Mouse (Mus musculus) cerebellum, adult 11 months (tissue): Measurements from ENCODE around the gene Rdm1.
A peak's percentile ranks its signal among the peaks of the same experiment; 100 is the strongest.
"Not testable (repeated sequence)": the region's sequence is repeated elsewhere in the genome, so short reads cannot be mapped to it uniquely, and the experiment has no call there.

ENCODE experiments used
- DNase-seq: peaks from one replicate; pipeline ENCODE4 v3.0.0; 2022

Gene Rdm1

DNA sequence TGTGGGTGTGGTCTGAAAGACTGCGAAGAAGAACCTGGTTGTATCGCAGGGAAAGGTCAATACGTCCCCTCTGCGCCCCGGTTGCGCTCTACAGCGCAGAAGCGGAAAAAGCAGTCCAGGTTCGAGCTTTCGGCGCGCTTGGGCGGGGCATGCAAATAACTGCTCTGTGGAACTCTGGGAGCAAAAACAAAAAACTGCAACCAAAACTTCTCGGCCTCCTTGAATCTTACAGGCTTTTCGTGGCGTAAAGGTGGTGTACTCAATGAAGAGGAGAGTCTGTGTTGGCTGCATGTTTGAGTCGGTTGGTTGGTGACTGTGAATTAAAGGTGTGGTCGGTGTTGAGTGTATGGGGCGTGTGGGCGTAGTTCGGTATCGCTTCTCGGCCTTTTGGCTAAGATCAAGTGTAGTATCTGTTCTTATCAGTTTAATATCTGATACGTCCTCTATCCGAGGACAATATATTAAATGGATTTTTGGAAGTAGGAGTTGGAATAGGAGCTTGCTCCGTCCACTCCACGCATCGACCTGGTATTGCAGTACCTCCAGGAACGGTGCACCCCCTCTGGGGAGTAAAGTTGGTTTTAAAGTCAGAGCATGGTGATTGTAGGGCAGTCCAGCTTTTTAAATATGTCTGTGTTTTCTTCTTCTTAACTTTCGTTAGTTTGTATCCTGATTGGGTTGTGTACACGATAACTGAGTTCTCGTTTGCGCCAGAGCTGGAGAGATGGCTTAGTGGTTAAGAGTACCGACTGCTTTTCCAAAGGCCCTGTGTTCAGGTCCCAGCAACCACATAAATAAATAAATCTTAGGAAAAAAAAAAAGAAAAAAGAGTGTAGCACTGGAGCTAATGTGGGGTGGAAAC, at the start of gene Rdm1:
Gene Rdm1, plus strand, starts transcription at position 201 of the 862 bp plus-strand sequence.
- DNase-seq: peak; percentile 72

DNA sequence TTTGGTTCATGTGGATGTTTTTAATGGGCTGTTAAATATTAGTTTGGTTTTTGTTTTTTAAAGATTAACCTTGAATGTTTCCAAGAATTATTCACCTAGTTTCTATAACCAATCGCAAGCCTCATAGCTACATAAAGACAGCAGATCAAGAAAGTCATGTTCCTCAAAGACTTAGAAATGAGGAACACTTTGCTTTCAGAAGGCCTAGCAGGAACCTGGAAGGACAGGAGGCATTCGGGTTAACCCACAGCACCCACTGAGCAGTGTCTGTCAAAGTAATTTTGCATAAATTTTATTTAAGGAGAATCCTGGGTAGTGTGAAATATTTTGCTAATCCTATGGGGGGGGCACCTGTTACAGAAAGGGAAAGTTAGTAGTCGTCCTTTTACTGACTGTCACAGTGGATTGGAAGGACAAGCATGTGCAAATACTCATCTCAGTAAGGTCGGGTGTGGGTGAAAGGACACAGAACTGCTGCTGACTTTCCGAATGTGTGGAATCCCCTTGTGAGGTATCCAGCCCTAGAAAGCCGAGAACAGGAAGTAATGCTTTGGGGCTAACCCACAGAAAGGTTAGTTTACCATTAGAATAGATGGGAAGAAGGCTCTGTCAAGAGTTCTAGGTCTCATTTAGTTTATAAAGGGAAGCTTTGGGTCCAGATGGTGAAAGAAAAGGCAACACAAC, 45.8 kb upstream of the Rdm1 start:
- no peak for DNase-seq

DNA sequence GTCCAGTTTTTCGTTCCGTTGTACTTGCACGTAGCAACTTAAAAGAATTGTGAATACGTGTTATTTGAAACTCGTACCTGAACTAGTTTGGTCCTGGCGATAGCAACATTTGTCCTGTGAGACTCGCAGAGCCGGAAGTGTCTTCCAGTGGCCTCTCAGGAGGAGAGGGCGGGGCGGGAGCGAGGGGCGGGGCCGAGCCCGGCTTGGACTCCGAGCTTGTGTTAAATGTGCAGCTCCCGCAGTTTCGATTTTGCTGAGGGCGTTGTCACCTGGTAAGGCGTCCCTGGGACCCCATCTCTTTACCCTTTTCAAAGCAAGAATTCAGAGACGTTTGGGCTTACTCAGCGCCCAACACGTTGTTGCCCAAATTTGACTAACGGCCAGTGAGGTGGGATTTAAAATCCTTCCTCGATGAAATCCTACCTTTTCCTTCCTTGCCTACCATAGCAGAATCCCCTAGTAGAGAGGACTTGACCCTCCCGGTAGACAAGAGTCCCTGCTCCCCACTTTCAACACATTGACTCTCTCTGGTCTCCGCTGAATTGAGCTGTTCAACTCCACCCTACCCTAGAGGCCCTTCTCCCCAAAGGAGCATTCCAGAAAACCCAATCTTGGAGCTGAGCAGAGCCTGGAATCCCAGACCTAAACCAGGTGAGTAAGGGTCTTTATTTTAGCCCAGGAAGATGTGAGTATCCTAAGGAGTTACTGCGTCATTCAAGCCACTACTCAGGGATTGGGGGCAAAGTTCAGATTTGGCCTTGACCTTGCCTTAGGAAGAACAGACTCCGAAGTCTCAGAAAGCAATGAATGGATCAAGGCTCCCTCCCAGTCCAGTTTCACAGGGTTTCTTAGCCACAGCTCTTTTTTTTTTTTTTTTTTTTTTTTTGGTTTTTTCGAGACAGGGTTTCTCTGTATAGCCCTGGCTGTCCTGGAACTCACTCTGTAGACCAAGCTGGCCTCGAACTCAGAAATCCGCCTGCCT, 44.6 kb upstream of the Rdm1 start, which contains the start of gene Tmem106a:
Gene Tmem106a, plus strand, starts transcription at position 189 of the 982 bp plus-strand sequence.
- DNase-seq: no peak

DNA sequence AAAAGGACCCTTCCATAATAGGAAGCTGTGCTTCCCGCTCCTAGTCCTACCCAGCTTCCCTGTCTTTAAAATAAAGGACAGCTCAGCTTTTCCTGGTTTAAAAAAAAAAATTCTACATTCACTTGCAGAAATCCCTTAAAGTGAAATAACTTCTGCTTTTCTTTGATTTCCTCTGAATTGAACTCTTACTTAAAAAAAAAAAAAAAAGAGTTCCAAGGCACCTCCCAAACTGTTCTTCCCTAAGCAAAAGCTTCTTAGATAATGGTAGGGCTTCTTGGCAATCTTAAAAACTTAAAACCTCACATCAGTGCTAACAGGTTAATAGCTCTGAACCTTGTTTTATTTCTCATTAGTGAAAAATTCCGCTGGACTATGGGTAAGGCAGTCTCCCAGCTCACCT, 43.8 kb upstream of the Rdm1 start:
- DNase-seq: no peak

DNA sequence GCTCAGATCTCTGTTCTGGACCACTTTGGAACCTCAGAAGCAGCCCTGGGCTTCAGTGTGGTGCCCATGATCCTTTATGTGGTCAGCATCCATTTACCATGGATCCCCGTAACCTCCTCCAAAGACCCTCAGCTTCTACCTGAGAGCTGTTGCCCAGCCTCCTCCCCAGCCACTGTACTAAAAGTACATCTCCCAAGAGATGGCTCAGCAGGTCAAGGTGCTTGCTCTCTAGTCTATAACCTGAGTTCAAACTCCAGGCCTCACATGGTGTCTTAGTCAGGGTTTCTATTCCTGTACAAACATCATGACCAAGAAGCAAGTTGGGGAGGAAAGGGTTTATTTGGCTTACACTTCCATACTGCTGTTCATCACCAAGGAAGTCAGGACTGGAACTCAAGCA, 42.0 kb upstream of the Rdm1 start:
- DNase-seq: not testable (repeated sequence)

DNA sequence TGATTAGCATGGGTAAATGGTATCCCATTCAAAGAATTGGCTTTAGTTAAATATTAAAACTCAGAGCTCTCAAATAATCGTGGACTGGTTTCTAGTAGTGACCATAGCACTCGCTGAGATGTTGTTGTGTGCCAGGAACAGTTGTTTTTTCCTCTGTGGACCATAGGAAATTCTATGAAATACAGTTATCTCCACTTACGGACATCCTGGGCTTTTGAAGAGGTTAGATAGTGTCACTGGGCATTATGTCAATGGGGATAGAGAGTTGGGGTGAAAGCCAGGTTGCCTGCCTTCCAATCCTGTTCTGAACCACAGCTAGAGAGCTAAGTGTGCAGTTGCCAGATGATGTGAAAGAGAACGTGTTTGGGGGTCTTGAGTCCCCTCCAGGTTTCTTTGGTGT, 41.2 kb upstream of the Rdm1 start:
- no peak for DNase-seq

DNA sequence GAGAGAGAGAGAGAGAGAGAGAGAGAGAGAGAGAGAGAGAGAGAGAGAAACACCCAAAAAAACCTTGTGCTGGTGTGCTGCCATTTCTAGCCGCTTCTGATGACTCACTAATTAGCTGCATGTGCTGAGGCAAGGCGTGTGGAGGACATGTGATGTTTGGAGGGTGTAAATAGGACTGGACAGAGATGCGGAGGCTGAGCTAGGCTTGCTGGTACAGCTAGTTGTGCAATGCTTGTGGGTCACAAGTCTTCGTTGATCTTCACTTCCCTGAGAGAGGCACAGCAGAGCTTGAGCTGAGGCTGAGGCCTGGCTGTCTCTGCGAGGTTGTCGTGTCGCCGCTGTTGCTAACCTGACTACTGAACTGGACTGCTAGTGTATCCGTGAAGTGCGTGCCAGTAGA, 39.3 kb upstream of the Rdm1 start:
- DNase-seq: no peak

DNA sequence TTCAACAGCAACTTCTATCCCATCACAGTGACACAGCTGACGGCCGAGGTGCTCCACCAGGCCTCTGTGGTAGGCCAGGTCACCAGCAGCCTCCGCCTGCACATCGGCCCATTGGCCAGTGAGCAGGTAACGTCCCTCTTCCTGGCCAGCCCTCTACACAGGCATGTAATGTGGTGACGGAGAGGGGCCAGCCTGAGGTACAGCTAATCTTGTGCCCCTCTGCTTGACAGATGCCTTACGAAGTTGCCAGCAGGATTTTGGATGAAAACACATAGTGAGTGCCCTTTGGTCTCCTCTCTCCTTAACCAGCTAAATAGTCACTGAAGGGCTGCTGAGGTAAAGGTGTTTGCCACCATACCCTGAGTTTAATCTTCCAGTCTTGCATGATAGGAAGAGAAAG, 38.1 kb upstream of the Rdm1 start:
- no peak for DNase-seq

DNA sequence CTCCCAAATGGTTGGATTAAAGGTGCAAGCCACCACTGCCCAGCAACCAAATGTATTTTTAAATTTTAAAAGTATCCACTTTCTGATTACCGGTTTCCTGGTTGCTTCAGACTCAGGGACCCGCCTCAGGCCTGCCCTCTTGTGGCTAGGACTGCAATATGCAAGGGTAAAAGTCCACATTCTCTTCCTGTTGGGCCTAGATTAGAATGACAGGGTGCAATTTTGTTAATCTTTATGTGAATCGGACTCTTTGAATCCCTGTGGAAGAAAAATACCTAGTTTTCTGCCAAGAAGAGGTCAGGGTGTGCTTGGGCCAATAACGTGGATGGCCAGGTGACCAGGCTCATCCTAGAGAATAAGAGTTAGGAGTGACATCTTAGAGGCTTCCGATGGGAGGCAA, 37.6 kb upstream of the Rdm1 start:
- peak; percentile 24 for DNase-seq

DNA sequence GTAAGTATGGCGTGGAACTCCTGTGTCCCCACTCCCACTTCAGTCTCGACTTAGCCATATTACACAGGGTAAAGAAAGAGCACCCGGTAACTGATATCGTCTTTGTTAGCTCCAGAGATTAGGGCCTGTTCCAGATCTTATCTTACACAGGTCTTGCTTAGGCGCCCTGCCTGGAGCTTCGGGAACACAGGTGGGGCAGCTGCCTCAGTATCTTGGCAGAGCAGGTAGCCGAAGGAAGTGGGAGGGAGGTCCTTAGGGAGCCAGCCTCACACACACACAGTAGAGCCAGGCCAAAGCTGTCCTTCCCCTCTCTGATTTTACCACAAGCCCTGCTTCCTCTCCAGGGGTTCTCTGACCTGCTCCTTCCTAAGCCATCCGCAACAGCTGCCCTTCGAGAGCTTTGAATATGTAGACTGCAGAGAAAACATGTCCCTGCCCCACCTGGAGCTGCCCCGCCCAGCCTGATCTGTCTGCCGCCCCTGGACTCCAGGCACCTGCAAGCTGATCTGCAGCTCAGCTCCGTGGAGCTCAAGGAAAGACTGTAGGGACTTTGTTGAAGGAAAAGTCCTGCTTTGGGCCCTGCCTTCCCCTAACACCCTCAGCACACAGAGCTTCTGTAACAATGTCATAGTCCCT, 36.9 kb upstream of the Rdm1 start:
- DNase-seq: no peak

DNA sequence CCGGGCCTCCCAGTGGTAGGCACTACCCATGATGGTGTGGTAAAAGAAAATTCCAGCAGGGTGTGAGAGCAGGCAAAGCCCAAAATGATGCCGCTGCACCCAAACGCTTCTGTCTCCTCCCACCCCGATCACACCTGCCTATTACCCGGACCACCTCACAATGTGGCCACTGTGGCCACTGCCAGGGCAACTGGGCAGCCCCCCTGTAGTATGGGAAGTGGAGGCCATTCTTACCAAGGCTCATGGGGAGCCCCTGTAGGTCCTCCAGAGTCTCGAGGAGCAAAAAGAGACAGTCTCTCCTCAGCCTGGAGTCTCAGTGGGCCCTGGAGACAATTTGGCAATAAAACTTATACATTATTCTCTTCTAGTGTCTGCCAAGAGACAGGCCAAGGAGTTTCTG, 27.8 kb upstream of the Rdm1 start, which contains the start of gene Gm11634:
Gene Gm11634, minus strand, starts transcription at position 101 of the 400 bp plus-strand sequence.
- DNase-seq: no peak

DNA sequence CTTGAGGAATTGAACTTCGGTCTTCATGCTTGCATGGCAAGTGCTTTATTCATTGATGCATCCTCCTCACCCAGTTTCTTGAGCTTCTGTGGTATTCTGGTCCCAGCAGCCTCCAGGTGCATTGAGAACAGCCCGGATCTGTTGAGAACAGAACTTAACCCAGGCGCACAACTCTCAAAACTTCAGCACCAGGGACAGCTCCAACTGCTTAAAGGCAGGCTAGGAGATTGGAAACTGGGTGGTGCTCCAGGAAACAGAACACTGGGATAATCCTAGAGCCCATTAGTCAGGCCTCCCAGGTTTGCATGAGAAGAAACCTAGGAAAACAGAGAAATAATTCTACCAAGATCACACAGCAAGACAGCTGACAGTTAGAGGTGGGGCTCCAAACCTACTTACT, 24.5 kb upstream of the Rdm1 start:
- no peak for DNase-seq

DNA sequence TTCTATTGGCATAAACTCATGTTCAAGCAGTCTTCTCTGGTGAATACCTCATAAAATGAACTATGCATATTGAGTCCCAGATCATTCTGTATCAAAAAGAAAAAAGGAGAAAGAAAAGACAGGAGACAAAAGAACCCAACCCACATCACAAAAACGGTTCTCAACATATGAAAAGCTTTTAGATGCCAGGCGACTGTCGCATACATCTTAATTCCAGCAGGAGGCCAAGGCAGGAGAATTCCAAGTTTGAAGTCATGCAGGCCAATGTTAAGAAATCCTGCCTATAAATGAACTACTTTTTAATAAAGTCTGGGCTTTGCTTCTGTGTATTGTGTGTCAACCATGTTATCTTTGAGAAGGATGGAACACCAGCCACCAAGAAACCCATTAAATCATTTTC, 22.9 kb upstream of the Rdm1 start:
- no peak for DNase-seq

DNA sequence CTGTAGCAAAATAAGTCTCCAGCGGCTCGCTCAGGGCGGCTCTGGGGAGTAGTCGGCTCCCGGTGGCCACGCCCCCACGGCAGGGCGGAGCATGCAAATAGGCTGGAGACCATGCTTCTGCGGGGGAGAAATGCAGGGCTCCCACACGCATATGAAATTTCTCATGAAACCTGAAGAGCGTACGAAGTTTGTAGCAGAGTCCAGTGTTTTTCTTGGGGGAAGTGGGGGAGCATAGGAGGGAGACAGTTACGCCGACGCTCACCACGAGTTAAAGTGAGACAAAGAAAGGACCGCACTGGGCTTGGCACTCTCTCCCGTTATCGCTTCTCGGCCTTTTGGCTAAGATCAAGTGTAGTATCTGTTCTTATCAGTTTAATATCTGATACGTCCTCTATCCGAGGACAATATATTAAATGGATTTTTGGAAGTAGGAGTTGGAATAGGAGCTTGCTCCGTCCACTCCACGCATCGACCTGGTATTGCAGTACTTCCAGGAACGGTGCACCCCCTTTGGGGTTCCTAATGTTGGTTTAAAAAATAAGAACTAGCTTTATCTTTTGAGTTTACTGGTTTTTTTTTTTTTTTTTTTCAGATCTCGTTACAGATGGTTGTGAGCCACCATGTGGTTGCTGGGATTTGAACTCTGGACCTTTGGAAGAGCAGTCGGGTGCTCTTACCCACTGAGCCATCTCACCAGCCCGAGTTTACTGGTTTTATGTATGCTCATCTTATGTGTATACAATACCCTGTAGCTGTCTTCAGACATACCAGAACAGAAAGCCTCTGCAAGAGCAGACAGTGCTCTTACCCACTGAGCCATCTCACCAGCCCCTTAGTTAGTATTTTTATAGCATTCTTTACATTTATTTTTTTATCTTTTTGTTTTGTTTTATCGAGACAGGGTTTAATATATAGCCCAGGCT, 22.2 kb upstream of the Rdm1 start:
- DNase-seq: peak; percentile 45

DNA sequence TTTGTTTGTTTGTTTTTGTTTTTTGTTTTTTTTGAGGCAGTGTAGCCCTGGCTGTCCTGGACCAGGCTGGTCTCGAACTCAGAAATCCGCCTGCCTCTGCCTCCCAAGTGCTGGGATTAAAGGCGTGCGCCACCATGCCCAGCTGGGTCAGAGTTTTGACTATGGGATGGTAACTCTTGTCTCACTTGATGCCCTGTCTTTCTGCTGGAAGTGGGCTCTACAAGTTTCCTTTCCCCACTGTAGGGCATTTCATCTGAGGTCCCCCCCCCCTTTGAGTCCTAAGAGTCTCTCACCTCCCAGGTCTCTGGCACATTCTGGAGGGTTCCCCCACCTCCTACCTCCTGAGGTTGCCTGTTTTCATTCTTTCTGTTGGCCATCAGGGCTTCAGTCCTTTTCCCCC, 19.9 kb upstream of the Rdm1 start:
- DNase-seq: not testable (repeated sequence)

DNA sequence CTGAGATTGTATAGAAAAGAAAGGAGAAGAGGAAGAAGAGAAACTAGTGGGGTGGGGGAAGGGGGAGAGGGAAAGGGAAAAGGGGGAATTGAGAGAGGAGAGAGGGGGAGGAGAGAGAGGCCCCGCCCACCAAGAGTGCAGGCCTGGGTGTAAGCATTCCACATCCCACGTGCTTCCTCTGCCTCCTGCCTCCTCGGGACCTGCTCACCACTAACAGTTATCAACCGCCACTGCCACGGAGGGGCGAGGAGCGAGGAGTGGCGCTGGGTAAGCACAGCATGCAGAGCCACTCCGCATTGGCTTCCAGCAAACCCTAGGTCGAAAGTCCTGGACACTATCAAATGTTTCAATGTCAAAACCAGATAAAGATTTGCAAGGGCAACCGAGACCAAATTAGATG, 16.6 kb upstream of the Rdm1 start:
- no peak for DNase-seq

DNA sequence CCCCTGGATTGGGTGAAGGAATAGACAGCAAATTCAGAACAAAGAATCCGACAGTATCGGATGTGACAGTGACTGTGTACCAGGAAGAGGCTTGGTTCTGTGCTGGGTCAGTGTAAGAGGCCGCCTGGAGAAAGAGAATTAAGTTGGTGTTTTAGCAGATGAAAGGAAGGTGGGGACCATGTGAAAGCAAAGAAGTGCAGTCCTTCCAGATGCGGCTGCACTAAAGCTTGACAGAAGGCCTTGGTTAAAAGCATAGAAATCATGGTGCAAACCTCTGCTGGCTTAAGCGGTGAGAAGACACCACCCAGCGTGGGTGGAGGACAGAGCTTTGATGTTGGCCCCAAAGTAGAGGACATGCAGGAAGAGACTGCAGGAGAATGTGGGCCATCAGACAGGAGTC, 13.4 kb upstream of the Rdm1 start:
- no peak for DNase-seq

DNA sequence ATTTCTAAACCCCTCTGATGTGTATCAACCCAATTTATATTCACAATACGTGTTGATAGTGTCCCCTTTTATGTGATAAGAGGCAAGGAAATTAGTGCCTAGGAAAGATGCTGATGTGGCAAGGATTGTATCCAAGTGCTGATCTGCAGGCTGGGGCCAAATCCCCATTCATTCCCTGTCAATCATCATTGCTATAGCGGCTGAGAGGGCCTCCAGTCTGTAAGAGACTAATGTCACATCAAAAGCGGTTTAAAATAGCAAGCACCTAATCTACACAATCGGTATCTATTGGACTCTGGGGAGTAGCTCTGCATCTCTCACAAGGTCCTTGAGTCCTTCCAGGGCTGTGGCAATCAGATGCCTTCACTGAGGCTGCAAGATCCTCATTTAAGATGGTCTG, 12.9 kb upstream of the Rdm1 start:
- no peak for DNase-seq

DNA sequence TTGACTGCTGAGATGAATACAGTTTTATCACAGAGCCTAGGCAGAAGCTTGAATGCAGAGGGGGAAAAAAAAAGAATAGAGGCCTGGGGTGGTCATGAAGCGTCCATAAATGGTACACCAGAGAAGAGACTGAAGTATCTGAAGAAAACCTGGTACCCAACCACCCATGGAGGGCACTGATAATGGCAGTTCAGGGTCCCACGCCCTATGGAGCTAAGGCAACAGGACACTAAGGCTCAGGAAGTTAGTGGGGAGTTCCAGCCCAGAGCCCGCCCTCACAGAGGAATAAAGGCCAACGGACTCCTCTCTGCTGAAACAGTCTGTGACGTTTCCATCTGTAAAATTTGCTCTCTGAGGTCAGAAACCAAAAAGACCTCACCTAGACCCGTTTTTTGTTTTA, 11.6 kb upstream of the Rdm1 start:
- no peak for DNase-seq

DNA sequence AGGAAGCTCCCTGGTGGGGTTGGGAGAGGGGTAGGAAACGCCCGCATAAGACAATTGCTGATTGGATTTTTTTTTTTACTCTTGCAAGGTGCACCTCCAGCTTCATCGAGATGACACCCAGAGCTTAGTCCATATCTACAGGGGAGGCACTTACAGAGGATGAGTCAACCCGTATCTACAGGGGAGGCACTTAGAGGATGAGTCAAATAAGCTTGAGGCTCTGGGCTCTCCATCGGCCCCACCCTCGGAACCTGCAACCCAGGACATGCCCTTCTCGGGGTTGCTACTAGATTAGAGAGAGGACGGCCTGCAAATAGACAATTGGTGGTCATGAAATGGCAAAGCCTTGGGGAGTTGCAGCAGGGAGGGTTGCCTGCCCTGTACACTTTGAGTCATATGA, 10.9 kb upstream of the Rdm1 start:
- DNase-seq: no peak
